Mouse (Mus musculus) megakaryocyte progenitor cell, adult 5-6 weeks (primary cell): ENCODE data around the gene Begain. TPM values are rescaled to one million over a fixed set of nuclear protein-coding genes. Genes with fewer than 3 reads are reported as not detected.

Experiments
- ATAC-seq: replicated peaks from 2 replicates; pipeline ENCODE4 v1.8.0; 2016; ENCODE audit warnings: mild to moderate bottlenecking, moderate TSS enrichment, inconsistent platforms; ENCODE audit not compliant: poor library complexity
- total RNA-seq, 2 experiments: library from RNA; stranded (forward) in 1 of 2; stranded (reverse) in 1 of 2; fragments of 157-497, 149-512 nt in 1 of 2; fragments of 200-1000 nt in 1 of 2; gene quantifications; 2 replicates each; pipeline versions ENCODE4 v1.2.3 to v1.2.4; 2015 to 2017

Begain gene
- total RNA-seq, 2 experiments from 2014 or later: 0.29 to 0.39 TPM

GRCm38 (mm10) chr12:109053020-109053806, 14.8 kb downstream of the Begain start:
- ATAC-seq: no peak

GRCm38 (mm10) chr12:109049949-109050348, 18.1 kb downstream of the Begain start:
- ATAC-seq: no peak

GRCm38 (mm10) chr12:109045581-109045980, 22.4 kb downstream of the Begain start:
- ATAC-seq: no peak

GRCm38 (mm10) chr12:109044497-109044896, 23.5 kb downstream of the Begain start:
- peak; percentile 55 for ATAC-seq

- ATAC-seq: no peak
Measured at GRCm38 (mm10) chr12:109039311-109039710, 28.7 kb downstream of the Begain start.

GRCm38 (mm10) chr12:109038179-109038819, 29.7 kb downstream of the Begain start:
- no peak for ATAC-seq

- ATAC-seq: no peak
Measured at GRCm38 (mm10) chr12:109037026-109037425, 31.0 kb downstream of the Begain start.

GRCm38 (mm10) chr12:109023780-109024179, 44.2 kb downstream of the Begain start:
- ATAC-seq: peak; percentile 46; the same call in 1 of the 2 replicates

GRCm38 (mm10) chr12:109022966-109023365, 45.1 kb downstream of the Begain start:
- no peak for ATAC-seq

GRCm38 (mm10) chr12:109022181-109022691, 45.8 kb downstream of the Begain start:
- no peak for ATAC-seq

GRCm38 (mm10) chr12:109010070-109010649, 57.9 kb downstream of the Begain start:
- ATAC-seq: no peak

GRCm38 (mm10) chr12:109002978-109003377, 65.0 kb downstream of the Begain start:
- ATAC-seq: no peak

- no peak for ATAC-seq
Measured at GRCm38 (mm10) chr12:108997249-108997648, 70.8 kb downstream of the Begain start.

GRCm38 (mm10) chr12:108995976-108996636, 71.9 kb downstream of the Begain start:
- ATAC-seq: no peak

- ATAC-seq: peak; percentile 85
Measured at GRCm38 (mm10) chr12:108994436-108995031, 73.5 kb downstream of the Begain start.

- ATAC-seq: no peak
Measured at GRCm38 (mm10) chr12:108993046-108993445, 75.0 kb downstream of the Begain start.

GRCm38 (mm10) chr12:108990425-108990824, 77.6 kb downstream of the Begain start:
- peak; percentile 84 for ATAC-seq

- ATAC-seq: no peak
Measured at GRCm38 (mm10) chr12:108987448-108987847, 80.6 kb downstream of the Begain start.

GRCm38 (mm10) chr12:108985025-108985424, 83.0 kb downstream of the Begain start:
- ATAC-seq: no peak

GRCm38 (mm10) chr12:108984471-108984870, 83.5 kb downstream of the Begain start:
- ATAC-seq: no peak

GRCm38 (mm10) chr12:108983496-108983895, 84.5 kb downstream of the Begain start:
- peak; percentile 63 for ATAC-seq
